8 mouse cellular contexts compared by ENCODE assay signal in the genomic region with DNA sequence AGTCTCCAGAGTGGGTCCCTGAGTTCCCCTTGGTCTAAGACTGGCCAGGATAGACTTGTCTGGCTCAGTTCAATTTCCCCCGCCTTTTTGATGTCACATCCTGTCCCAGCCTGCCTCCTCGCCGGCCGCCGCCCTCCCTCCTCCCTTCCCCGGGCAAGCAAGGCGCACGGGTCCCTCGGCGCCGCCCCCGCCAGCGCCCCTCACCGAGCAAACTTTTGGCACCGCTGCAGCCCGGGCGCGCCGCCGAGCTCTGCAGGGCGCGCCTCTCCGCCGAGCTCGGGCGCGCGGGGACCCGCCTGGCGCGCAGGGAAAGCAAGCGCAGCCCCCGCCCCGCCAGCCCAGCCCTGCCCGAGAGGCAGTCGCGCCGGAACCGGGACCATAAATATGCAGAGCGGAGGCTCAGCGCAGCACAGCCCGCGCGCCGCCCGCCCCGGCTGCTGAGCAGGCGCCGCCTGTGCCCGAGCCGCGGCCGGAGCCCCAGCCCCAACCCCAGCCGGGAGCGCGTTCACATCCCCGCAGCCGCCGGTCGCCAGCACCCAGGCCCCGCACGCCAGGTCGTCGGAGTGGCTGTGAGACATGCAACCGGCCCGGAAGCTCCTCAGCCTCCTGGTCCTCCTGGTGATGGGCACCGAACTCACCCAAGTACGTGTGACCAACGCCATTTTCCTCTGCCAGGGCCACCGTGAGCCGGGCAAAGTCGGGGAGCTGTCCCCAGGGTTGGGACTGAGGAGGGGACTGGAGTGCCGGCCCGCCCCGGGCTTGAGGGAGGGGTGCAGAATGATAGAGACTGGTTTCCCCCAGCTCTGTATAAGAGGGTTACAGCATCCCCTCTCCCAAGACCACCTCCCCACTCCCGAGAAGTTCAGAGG. TPM values are rescaled to one million over a fixed set of nuclear protein-coding genes. Genes with fewer than 3 reads are reported as not detected.
DNase-seq lines count a peak whose midpoint lies in the region; ATAC-seq and TF ChIP-seq lines count a peak whose summit lies in the region.

A gene (plus strand): TSS at position 172 of the 869 bp plus-strand sequence.

- 1% methylated on average over 76 of the region's 76 CpGs for WGBS in spleen, adult 2 months
- under 1% methylated on average over 74 of the region's 76 CpGs for WGBS in forebrain, embryonic 10.5 days
- under 1% methylated on average over 66 of the region's 76 CpGs for whole genome bisulfite sequencing in heart, embryonic 11.5 days (ENCODE audit: insufficient replicate concordance)
- WGBS in kidney, embryonic 14.5 days = under 1% methylated on average over 66 of the region's 76 CpGs
- WGBS in limb, embryonic 14.5 days = under 1% methylated on average over 38 of the region's 76 CpGs
- WGBS in midbrain, embryonic 15.5 days = under 1% methylated on average over 76 of the region's 76 CpGs
- WGBS in stomach, embryonic 16.5 days = under 1% methylated on average over 76 of the region's 76 CpGs

- DNase-seq in spleen, adult 2 months (ENCODE audit: low read depth in 1 of 2, low spot score in 2 of 2) = no peak
- DNase-seq in spleen, adult 12 weeks (ENCODE audit: low spot score) = no peak
- peak; percentile 67 for DNase-seq in forebrain, embryonic 10.5 days (ENCODE audit: extremely low spot score, low spot score)
- DNase-seq in limb, embryonic 14.5 days (ENCODE audit: low spot score) = peak; percentile 58

- peaks cover 5% of the 10 kb centered on the region for H3K27me3 ChIP-seq in spleen, adult 2 months (ENCODE audit: control insufficient read depth, insufficient read depth, low read length)
- H3K27me3 ChIP-seq in forebrain, embryonic 10.5 days (ENCODE audit: poor library complexity, severe bottlenecking) = peaks cover 44% of the 10 kb centered on the region
- peaks cover 39% of the 10 kb centered on the region for H3K27me3 ChIP-seq in heart, embryonic 11.5 days (ENCODE audit: control insufficient read depth, insufficient read depth, low read length)
- peaks cover 26% of the 10 kb centered on the region for H3K27me3 ChIP-seq in kidney, embryonic 14.5 days (ENCODE audit: control insufficient read depth, insufficient read depth, low read length)
- H3K27me3 ChIP-seq in limb, embryonic 14.5 days (ENCODE audit: control insufficient read depth, insufficient read depth, low read length) = peaks cover 17% of the 10 kb centered on the region
- no peaks in the 10 kb centered on the region for H3K27me3 ChIP-seq in midbrain, embryonic 15.5 days (replicated peaks)
- peaks cover 20% of the 10 kb centered on the region for H3K27me3 ChIP-seq in stomach, embryonic 16.5 days (ENCODE audit: control insufficient read depth, insufficient read depth, low read length)

- H3K36me3 ChIP-seq in spleen, adult 2 months (ENCODE audit: control insufficient read depth, insufficient read depth, low read length) = no peaks in the 10 kb centered on the region
- no peaks in the 10 kb centered on the region for H3K36me3 ChIP-seq in forebrain, embryonic 10.5 days (replicated peaks)
- H3K36me3 ChIP-seq in heart, embryonic 11.5 days (ENCODE audit: control insufficient read depth, insufficient read depth, low read length) = no peaks in the 10 kb centered on the region
- no peaks in the 10 kb centered on the region for H3K36me3 ChIP-seq in kidney, embryonic 14.5 days (ENCODE audit: control insufficient read depth, insufficient read depth, low read length)
- H3K36me3 ChIP-seq in limb, embryonic 14.5 days (ENCODE audit: control insufficient read depth, insufficient read depth, low read length) = no peaks in the 10 kb centered on the region
- H3K36me3 ChIP-seq in midbrain, embryonic 15.5 days (replicated peaks) = no peaks in the 10 kb centered on the region
- no peaks in the 10 kb centered on the region for H3K36me3 ChIP-seq in stomach, embryonic 16.5 days (ENCODE audit: control insufficient read depth, insufficient read depth, low read length)

- H3K9ac ChIP-seq in heart, embryonic 11.5 days (ENCODE audit: low read depth, low read length) = peak within 1 kb of the TSS; percentile 54; the same call in 1 of the 2 replicates
- peak within 1 kb of the TSS; percentile 59 for H3K9ac ChIP-seq in kidney, embryonic 14.5 days (ENCODE audit: low read depth, low read length)
- H3K9ac ChIP-seq in limb, embryonic 14.5 days (ENCODE audit: low read depth, low read length, severe bottlenecking) = peak within 1 kb of the TSS; percentile 59
- peak within 1 kb of the TSS; percentile 87 for H3K9ac ChIP-seq in midbrain, embryonic 15.5 days
- H3K9ac ChIP-seq in stomach, embryonic 16.5 days (ENCODE audit: low read length) = peak within 1 kb of the TSS; percentile 70

- no peaks in the 10 kb centered on the region for H3K4me1 ChIP-seq in spleen, adult 2 months (ENCODE audit: control insufficient read depth, insufficient read depth, insufficient read length)
- H3K4me1 ChIP-seq in forebrain, embryonic 10.5 days = peaks cover 46% of the 10 kb centered on the region
- peaks cover 4% of the 10 kb centered on the region; the same call in 1 of the 2 replicates for H3K4me1 ChIP-seq in heart, embryonic 11.5 days (ENCODE audit: control insufficient read depth, insufficient read depth, low read length)
- peaks cover 8% of the 10 kb centered on the region; the same call in 1 of the 2 replicates for H3K4me1 ChIP-seq in kidney, embryonic 14.5 days (ENCODE audit: control insufficient read depth, insufficient read depth, low read length)
- H3K4me1 ChIP-seq in limb, embryonic 14.5 days (ENCODE audit: control insufficient read depth, insufficient read depth, low read length) = peaks cover 3% of the 10 kb centered on the region; the same call in 1 of the 2 replicates
- peaks cover 48% of the 10 kb centered on the region for H3K4me1 ChIP-seq in midbrain, embryonic 15.5 days
- H3K4me1 ChIP-seq in stomach, embryonic 16.5 days (ENCODE audit: control insufficient read depth, insufficient read depth, low read length) = peaks cover 8% of the 10 kb centered on the region; the same call in 1 of the 2 replicates

- H3K4me2 ChIP-seq in heart, embryonic 11.5 days = peak within 1 kb of the TSS; percentile 93
- H3K4me2 ChIP-seq in kidney, embryonic 14.5 days (replicated peaks; ENCODE audit: low read depth, low read length) = peak within 1 kb of the TSS; percentile 90
- peak within 1 kb of the TSS; percentile 89 for H3K4me2 ChIP-seq in limb, embryonic 14.5 days (replicated peaks; ENCODE audit: low read depth, low read length, severe bottlenecking)
- peak within 1 kb of the TSS; percentile 58 for H3K4me2 ChIP-seq in midbrain, embryonic 15.5 days
- H3K4me2 ChIP-seq in stomach, embryonic 16.5 days (ENCODE audit: low read depth, low read length) = peak within 1 kb of the TSS; percentile 80

- H3K9me3 ChIP-seq in forebrain, embryonic 10.5 days = no peaks in the 10 kb centered on the region
- H3K9me3 ChIP-seq in heart, embryonic 11.5 days (replicated peaks; ENCODE audit: control insufficient read depth, low read length) = no peaks in the 10 kb centered on the region
- no peaks in the 10 kb centered on the region for H3K9me3 ChIP-seq in kidney, embryonic 14.5 days (ENCODE audit: control insufficient read depth, low read length)
- H3K9me3 ChIP-seq in limb, embryonic 14.5 days (ENCODE audit: control insufficient read depth, low read length) = no peaks in the 10 kb centered on the region
- H3K9me3 ChIP-seq in midbrain, embryonic 15.5 days = no peaks in the 10 kb centered on the region
- no peaks in the 10 kb centered on the region for H3K9me3 ChIP-seq in stomach, embryonic 16.5 days (replicated peaks; ENCODE audit: control insufficient read depth, low read length)

- peak; percentile 14; the same call in 1 of the 2 replicates for ATAC-seq in heart, embryonic 11.5 days (replicated peaks; ENCODE audit: insufficient number of reproducible peaks, low FRiP score, low TSS enrichment)
- peak; percentile 74 for ATAC-seq in kidney, embryonic 14.5 days (ENCODE audit: low FRiP score, low TSS enrichment)
- peak; percentile 54 for ATAC-seq in limb, embryonic 14.5 days (ENCODE audit: low FRiP score, low read depth)
- ATAC-seq in midbrain, embryonic 15.5 days (replicated peaks) = peak; percentile 83
- peak; percentile 79 for ATAC-seq in stomach, embryonic 16.5 days (ENCODE audit: insufficient read depth, low FRiP score)

- no peak for TF ChIP-seq POLR2A in spleen, adult 2 months (IDR thresholded peaks at IDR 0.05; ENCODE audit: low read depth, low read length)
- no peak for TF ChIP-seq POLR2A in limb, embryonic 14.5 days (IDR thresholded peaks at IDR 0.05; ENCODE audit: borderline replicate concordance, extremely low read depth, insufficient read depth, insufficient read length)

- H3K4me3 ChIP-seq in spleen, adult 2 months (ENCODE audit: extremely low read depth, insufficient read depth, insufficient read length) = peak within 1 kb of the TSS; percentile 24; the same call in 1 of the 2 replicates
- peak within 1 kb of the TSS; percentile 79 for H3K4me3 ChIP-seq in forebrain, embryonic 10.5 days
- peak within 1 kb of the TSS; percentile 60 for H3K4me3 ChIP-seq in heart, embryonic 11.5 days (ENCODE audit: low read depth, low read length)
- H3K4me3 ChIP-seq in kidney, embryonic 14.5 days (ENCODE audit: low read length) = peak within 1 kb of the TSS; percentile 60
- peak within 1 kb of the TSS; percentile 54 for H3K4me3 ChIP-seq in limb, embryonic 14.5 days (replicated peaks; ENCODE audit: low read length)
- H3K4me3 ChIP-seq in midbrain, embryonic 15.5 days = peak within 1 kb of the TSS; percentile 75
- peak within 1 kb of the TSS; percentile 62 for H3K4me3 ChIP-seq in stomach, embryonic 16.5 days (replicated peaks; ENCODE audit: low read length)

- no peak for TF ChIP-seq CTCF in spleen, adult 2 months (IDR thresholded peaks at IDR 0.05; ENCODE audit: extremely low read depth, insufficient read depth, insufficient read length, insufficient replicate concordance)

- H3K27ac ChIP-seq in spleen, adult 2 months (ENCODE audit: insufficient read depth, low read length) = no peak within 1 kb of the TSS
- H3K27ac ChIP-seq in forebrain, embryonic 10.5 days = peak within 1 kb of the TSS; percentile 86
- no peak within 1 kb of the TSS for H3K27ac ChIP-seq in heart, embryonic 11.5 days (ENCODE audit: low read depth, low read length)
- H3K27ac ChIP-seq in kidney, embryonic 14.5 days (ENCODE audit: low read depth, low read length) = no peak within 1 kb of the TSS
- no peak within 1 kb of the TSS for H3K27ac ChIP-seq in limb, embryonic 14.5 days (replicated peaks; ENCODE audit: low read depth, low read length)
- H3K27ac ChIP-seq in midbrain, embryonic 15.5 days = peak within 1 kb of the TSS; percentile 90
- no peak within 1 kb of the TSS; the same call in 1 of the 2 replicates for H3K27ac ChIP-seq in stomach, embryonic 16.5 days (ENCODE audit: low read length)

RNA-seq across cellular contexts. Expression of the gene that starts here (rescaled TPM):
- polyA plus RNA-seq in spleen, adult 2 months (2012; rRNA removed) = 11.0 and 11.7 TPM in 2 replicates
- polyA plus RNA-seq in forebrain, embryonic 10.5 days (2016; fragmentation: Nextera tagmentation; extraction: Ambion mirVana) = 12.1 and 15.5 TPM in 2 replicates
- 7.6 and 10.3 TPM in 2 replicates for polyA plus RNA-seq in heart, embryonic 11.5 days (2014; fragmentation: Nextera tagmentation; extraction: Ambion mirVana)
- 15.5 and 16.2 TPM in 2 replicates for polyA plus RNA-seq in kidney, embryonic 14.5 days (2014; fragmentation: Nextera tagmentation; extraction: Ambion mirVana)
- polyA plus RNA-seq in limb, embryonic 14.5 days (2012; rRNA removed) = 42.1 and 45.2 TPM in 2 replicates
- 24.6 and 32.6 TPM in 2 replicates for polyA plus RNA-seq in limb, embryonic 14.5 days (2014; fragmentation: Nextera tagmentation; extraction: Ambion mirVana)
- 322 and 328 TPM in 2 replicates for polyA plus RNA-seq in midbrain, embryonic 15.5 days (2015; fragmentation: Nextera tagmentation; extraction: Ambion mirVana)
- polyA plus RNA-seq in stomach, embryonic 16.5 days (2015; fragmentation: Nextera tagmentation; extraction: Ambion mirVana) = 14.8 and 16.2 TPM in 2 replicates

Comparison
In these comparisons a context has a peak if more than half of its experiments do, and no peak if none do; other contexts are left out.
1. DNase-seq: peak in forebrain, embryonic 10.5 days (single experiment) and limb, embryonic 14.5 days (single experiment); none in spleen, adult 2 months (0 of 2) and spleen, adult 12 weeks (single experiment).
2. H3K27ac ChIP-seq: peak in forebrain, embryonic 10.5 days (single experiment) and midbrain, embryonic 15.5 days (single experiment); none in spleen, adult 2 months (single experiment), heart, embryonic 11.5 days (single experiment), kidney, embryonic 14.5 days (single experiment), limb, embryonic 14.5 days (single experiment) and stomach, embryonic 16.5 days (single experiment).
3. H3K4me3 ChIP-seq: peak in every context shown above with its lines; median percentile 79 in forebrain, embryonic 10.5 days; 75 in midbrain, embryonic 15.5 days; 62 in stomach, embryonic 16.5 days; 60 in heart, embryonic 11.5 days; 60 in kidney, embryonic 14.5 days; 54 in limb, embryonic 14.5 days; 24 in spleen, adult 2 months.
4. ATAC-seq: peak in every context shown above with its lines; median percentile 83 in midbrain, embryonic 15.5 days; 79 in stomach, embryonic 16.5 days; 74 in kidney, embryonic 14.5 days; 54 in limb, embryonic 14.5 days; 14 in heart, embryonic 11.5 days.
5. Peak in every context shown above with its lines, with median percentiles within 50 percentile points of each other: H3K4me2 ChIP-seq and H3K9ac ChIP-seq.